Mouse (Mus musculus) myocyte (in vitro differentiated cells): ENCODE measurements around the gene Sema4b. TPM values are rescaled to one million over a fixed set of nuclear protein-coding genes. Genes with fewer than 3 reads are reported as not detected.

Source experiments
- H3K27me3 ChIP-seq: one replicate; pipeline ENCODE4 v1.6.1; 2011; ENCODE audit not compliant: control insufficient read depth, insufficient read depth, insufficient read length
- H3K36me3 ChIP-seq: one replicate; pipeline ENCODE4 v1.6.1; 2011; ENCODE audit not compliant: control insufficient read depth, insufficient read depth
- H3K4me2 ChIP-seq: one replicate; pipeline ENCODE4 v1.6.1; 2011; ENCODE audit warnings: low read depth, control low read depth
- H3K4me3 ChIP-seq: one replicate; pipeline ENCODE4 v1.5.1; 2011; ENCODE audit warnings: mild to moderate bottlenecking, control low read depth, moderate library complexity
- H3K79me2 ChIP-seq: one replicate; pipeline ENCODE4 v1.6.1; 2011; ENCODE audit not compliant: control insufficient read depth, insufficient read depth
- H3ac ChIP-seq: one replicate; pipeline ENCODE4 v1.6.1; 2011; ENCODE audit not compliant: control insufficient read depth, insufficient read length
- CEBPB ChIP-seq: IDR thresholded peaks from 2 replicates; pipeline ENCODE4 v1.6.1; 2011; ENCODE audit warnings: mild to moderate bottlenecking, moderate library complexity; ENCODE audit not compliant: poor library complexity, insufficient read depth, severe bottlenecking
- E2F4 ChIP-seq: IDR thresholded peaks from one replicate; pipeline ENCODE4 v1.6.1; 2011; ENCODE audit warnings: mild to moderate bottlenecking, control low read depth, moderate library complexity; ENCODE audit not compliant: insufficient read depth
- MAX ChIP-seq: IDR thresholded peaks from one replicate; pipeline ENCODE4 v1.6.1; 2011; ENCODE audit warnings: low read depth, mild to moderate bottlenecking, control low read depth
- MYOD1 ChIP-seq, 3 experiments: IDR thresholded peaks; one replicate each; pipeline ENCODE4 v1.6.1; 2011; ENCODE audit warnings: control low read depth in 2 of 3, low read depth in 2 of 3, mild to moderate bottlenecking in 2 of 3, moderate library complexity in 1 of 3; ENCODE audit not compliant: insufficient read length in 2 of 3, control insufficient read depth in 1 of 3
- MYOG ChIP-seq, 3 experiments: IDR thresholded peaks; one replicate each; pipeline ENCODE4 v1.6.1; 2011; ENCODE audit warnings: control low read depth in 2 of 3, low read depth in 2 of 3, mild to moderate bottlenecking in 2 of 3; ENCODE audit not compliant: insufficient read length in 2 of 3, control insufficient read depth in 1 of 3, insufficient read depth in 1 of 3
- POLR2A ChIP-seq: IDR thresholded peaks from one replicate; pipeline ENCODE4 v1.6.1; 2011; ENCODE audit warnings: low read depth, mild to moderate bottlenecking, control low read depth, moderate library complexity; ENCODE audit not compliant: insufficient read length
- POLR2AphosphoS2 ChIP-seq: IDR thresholded peaks from one replicate; pipeline ENCODE4 v1.6.1; 2011; ENCODE audit warnings: low read depth, control low read depth; ENCODE audit not compliant: insufficient read length
- REST ChIP-seq: IDR thresholded peaks from one replicate; pipeline ENCODE4 v1.6.1; 2011; ENCODE audit warnings: mild to moderate bottlenecking, control low read depth, moderate library complexity; ENCODE audit not compliant: insufficient read depth, insufficient read length
- SRF ChIP-seq: IDR thresholded peaks from one replicate; pipeline ENCODE4 v1.6.1; 2011; ENCODE audit warnings: low read depth; ENCODE audit not compliant: control insufficient read depth, insufficient read length
- TCF12 ChIP-seq: IDR thresholded peaks from one replicate; pipeline ENCODE4 v1.6.1; 2011; ENCODE audit warnings: mild to moderate bottlenecking, control low read depth; ENCODE audit not compliant: poor library complexity, insufficient read depth, severe bottlenecking
- TCF3 ChIP-seq: IDR thresholded peaks from one replicate; pipeline ENCODE4 v1.6.1; 2011; ENCODE audit warnings: low read depth, control low read depth; ENCODE audit not compliant: insufficient read length
- USF1 ChIP-seq: IDR thresholded peaks from one replicate; pipeline ENCODE4 v1.6.1; 2011; ENCODE audit warnings: low read depth, mild to moderate bottlenecking, control low read depth, moderate library complexity
- polyA plus RNA-seq: library from polyadenylated mRNA; unstranded; fragments of >200 nt; fragmentation: generic; extraction: Trizol; gene quantifications from one replicate; pipeline ENCODE4 v1.2.1, GENCODE M21; 2012; ENCODE audit warnings: missing spikeins

Gene Sema4b
- polyA plus RNA-seq, 1 experiment = 11.4 TPM

- H3K4me2 ChIP-seq = no peak overlapping the region
- TF ChIP-seq MYOD1 (IDR thresholded peaks at IDR 0.05; ENCODE audit: control insufficient read depth in 1 of 3, insufficient read length in 2 of 3, low read depth in 2 of 3) (no peak), SRF (no peak), POLR2A (no peak)
- no peaks in the 10 kb centered on the region for H3K27me3 ChIP-seq
- no peaks in the 10 kb centered on the region for H3K79me2 ChIP-seq
- H3ac ChIP-seq = no peak overlapping the region
- no peaks in the 10 kb centered on the region for H3K36me3 ChIP-seq
- no peak overlapping the region for H3K4me3 ChIP-seq
Observed at GRCm38 (mm10) chr7:80172069-80172956, 14.3 kb upstream of the Sema4b start.

DNA sequence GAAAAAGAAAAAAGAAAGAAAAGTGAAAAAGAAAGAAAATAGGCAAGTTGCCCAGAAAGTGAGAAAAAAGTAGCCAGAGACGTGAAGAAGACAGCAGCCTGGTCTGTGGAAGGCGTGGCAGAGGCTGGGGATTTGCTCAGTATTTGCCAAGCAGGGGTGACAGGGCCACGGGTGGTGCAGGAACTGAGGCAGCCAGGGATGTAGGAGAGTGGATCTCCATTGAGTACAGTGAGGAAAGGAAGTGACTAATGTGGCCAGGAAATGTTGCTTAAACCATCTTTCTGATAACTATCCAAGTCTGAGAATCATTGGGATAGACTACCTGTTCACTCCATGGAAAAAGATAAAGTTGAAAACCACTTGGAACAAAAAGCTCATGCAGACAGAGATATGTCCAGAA is 10.5 kb upstream of the Sema4b start:
- H3K36me3 ChIP-seq = no peaks in the 10 kb centered on the region
- TF ChIP-seq TCF3 (no peak), MYOG (IDR thresholded peaks at IDR 0.05; ENCODE audit: control insufficient read depth in 1 of 3, insufficient read depth in 1 of 3, insufficient read length in 2 of 3, low read depth in 2 of 3) (no peak), REST (no peak), E2F4 (no peak), SRF (no peak), MYOD1 (IDR thresholded peaks at IDR 0.05; ENCODE audit: control insufficient read depth in 1 of 3, insufficient read length in 2 of 3, low read depth in 2 of 3) (no peak), USF1 (no peak), POLR2AphosphoS2 (no peak), CEBPB (no peak), POLR2A (no peak), MAX (no peak), TCF12 (no peak)
- no peaks in the 10 kb centered on the region for H3K27me3 ChIP-seq
- H3ac ChIP-seq = no peak overlapping the region
- no peak overlapping the region for H3K4me2 ChIP-seq
- H3K4me3 ChIP-seq = no peak overlapping the region
- no peaks in the 10 kb centered on the region for H3K79me2 ChIP-seq

DNA sequence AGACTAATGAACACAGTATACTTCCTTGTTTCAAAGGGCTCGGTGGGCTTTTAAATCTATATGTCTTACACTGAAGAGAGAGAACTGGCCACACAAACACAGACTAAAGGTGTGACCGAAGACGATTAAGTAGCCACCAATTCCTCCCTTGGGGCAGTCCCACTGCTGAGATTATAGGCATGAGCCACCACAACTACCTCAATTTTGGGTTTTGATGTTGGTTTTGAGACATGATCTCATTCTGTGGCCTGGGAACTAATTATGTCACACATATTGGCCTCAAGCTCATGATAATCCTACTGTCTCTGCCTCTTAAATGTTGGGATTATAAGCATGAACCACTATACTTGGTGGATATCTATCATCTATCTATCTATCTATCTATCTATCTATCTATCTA is 9.2 kb upstream of the Sema4b start:
- no peak overlapping the region for H3ac ChIP-seq
- no peak overlapping the region for H3K4me3 ChIP-seq
- TF ChIP-seq POLR2A (no peak), E2F4 (no peak)
- no peak overlapping the region for H3K4me2 ChIP-seq
- H3K79me2 ChIP-seq = no peaks in the 10 kb centered on the region
- H3K36me3 ChIP-seq = no peaks in the 10 kb centered on the region
- no peaks in the 10 kb centered on the region for H3K27me3 ChIP-seq

GRCm38 (mm10) chr7:80178037-80178729 is 8.5 kb upstream of the Sema4b start:
- Histone ChIP-seq H3K4me2 (no peak overlapping the region), H3K27me3 (no peaks in the 10 kb centered on the region), H3K79me2 (no peaks in the 10 kb centered on the region), H3K4me3 (no peak overlapping the region), H3ac (no peak overlapping the region), H3K36me3 (no peaks in the 10 kb centered on the region)
- TF ChIP-seq CEBPB = no peak
- TF ChIP-seq MYOD1 (IDR thresholded peaks at IDR 0.05; ENCODE audit: control insufficient read depth in 1 of 3, insufficient read length in 2 of 3, low read depth in 2 of 3) = no peak
- TF ChIP-seq TCF12 = no peak
- TF ChIP-seq USF1 = no peak
- TF ChIP-seq MAX = no peak
- TF ChIP-seq MYOG (IDR thresholded peaks at IDR 0.05; ENCODE audit: control insufficient read depth in 1 of 3, insufficient read depth in 1 of 3, insufficient read length in 2 of 3, low read depth in 2 of 3) = no peak
- TF ChIP-seq E2F4 = no peak
- TF ChIP-seq POLR2AphosphoS2 = no peak
- no peak for TF ChIP-seq SRF

GRCm38 (mm10) chr7:80179327-80179726 is 7.3 kb upstream of the Sema4b start:
- H3K4me2 ChIP-seq = no peak overlapping the region
- no peak overlapping the region for H3K4me3 ChIP-seq
- H3K27me3 ChIP-seq = no peaks in the 10 kb centered on the region
- H3K79me2 ChIP-seq = no peaks in the 10 kb centered on the region
- no peaks in the 10 kb centered on the region for H3K36me3 ChIP-seq
- H3ac ChIP-seq = no peak overlapping the region
- TF ChIP-seq MYOG (IDR thresholded peaks at IDR 0.05; ENCODE audit: control insufficient read depth in 1 of 3, insufficient read depth in 1 of 3, insufficient read length in 2 of 3, low read depth in 2 of 3) (no peak), E2F4 (no peak), POLR2A (no peak), CEBPB (no peak), TCF3 (no peak), TCF12 (no peak), REST (no peak), SRF (no peak), MYOD1 (IDR thresholded peaks at IDR 0.05; ENCODE audit: control insufficient read depth in 1 of 3, insufficient read length in 2 of 3, low read depth in 2 of 3) (no peak), POLR2AphosphoS2 (no peak), MAX (no peak)
